Mouse (Mus musculus) CH12.LX (cell line): ENCODE results near the gene Ctsw. TPM values are rescaled to one million over a fixed set of nuclear protein-coding genes. Genes with fewer than 3 reads are reported as not detected.

Experiments
- DNase-seq: peaks from one replicate; pipeline ENCODE4 v3.0.0-alpha.2; 2013; ENCODE audit errors: extremely low read depth
- H3K27ac ChIP-seq: 2 replicates; pipeline ENCODE4 v1.5.1; 2012; ENCODE audit warnings: low read depth, mild to moderate bottlenecking, control low read depth, moderate library complexity; ENCODE audit not compliant: insufficient read depth
- H3K27me3 ChIP-seq: replicated peaks from 2 replicates; pipeline ENCODE3; 2012; ENCODE audit warnings: inconsistent platforms
- H3K36me3 ChIP-seq, 2 experiments: replicated peaks in 1 of 2; 2 replicates each; pipeline versions ENCODE3 to v1.6.1; 2012; ENCODE audit warnings: inconsistent platforms in 1 of 2, low read length in 1 of 2, mild to moderate bottlenecking in 1 of 2, mixed read lengths in 1 of 2, moderate library complexity in 1 of 2; ENCODE audit not compliant: control insufficient read depth in 1 of 2, insufficient read depth in 1 of 2
- H3K4me1 ChIP-seq, 2 experiments: 2 replicates each; pipeline ENCODE4 v1.6.1; 2012; ENCODE audit warnings: inconsistent platforms in 1 of 2, moderate library complexity in 1 of 2; ENCODE audit not compliant: insufficient read depth in 2 of 2, control insufficient read depth in 1 of 2
- H3K4me2 ChIP-seq: 2 replicates; pipeline ENCODE4 v1.6.1; 2012; ENCODE audit warnings: low read depth, mild to moderate bottlenecking, control low read depth; ENCODE audit not compliant: poor library complexity, insufficient read depth, severe bottlenecking
- H3K4me3 ChIP-seq, 3 experiments: fragments of 150-350 bp in 1 of 3; sonication (generic) in 1 of 3; replicated peaks in 1 of 3; 2 replicates each; pipeline versions ENCODE3 to v1.5.1; 2011 to 2012; ENCODE audit warnings: low read depth in 2 of 3, low read length in 2 of 3, mild to moderate bottlenecking in 2 of 3, moderate library complexity in 2 of 3, control low read depth in 1 of 3, improper control_type of control experiment in 1 of 3, inconsistent platforms in 1 of 3, mixed read lengths in 1 of 3; ENCODE audit not compliant: poor library complexity in 1 of 3
- H3K79me2 ChIP-seq: replicated peaks from 2 replicates; pipeline ENCODE4 v1.6.1; 2012; ENCODE audit warnings: mild to moderate bottlenecking, moderate library complexity; ENCODE audit not compliant: control insufficient read depth, poor library complexity, insufficient read depth, severe bottlenecking; ENCODE audit errors: extremely low read depth
- H3K9ac ChIP-seq: 2 replicates; pipeline ENCODE4 v1.6.1; 2012; ENCODE audit warnings: low read depth, mild to moderate bottlenecking, control low read depth, moderate library complexity; ENCODE audit not compliant: insufficient read depth
- H3K9me3 ChIP-seq: replicated peaks from 2 replicates; pipeline ENCODE3; 2012; ENCODE audit warnings: low read length, inconsistent platforms, mixed read lengths
- CHD1 ChIP-seq: IDR thresholded peaks from 2 replicates; pipeline ENCODE4 v1.6.1; 2012; ENCODE audit warnings: low read depth, low read length, improper control_type of control experiment, inconsistent platforms
- CTCF ChIP-seq, 2 experiments: IDR thresholded peaks in 1 of 2; conservative IDR thresholded peaks in 1 of 2; 2 replicates each; pipeline ENCODE4 v1.5.1; 2011 to 2012; ENCODE audit warnings: low read depth in 2 of 2, low read length in 2 of 2, improper control_type of control experiment in 1 of 2, inconsistent platforms in 1 of 2, mild to moderate bottlenecking in 1 of 2, moderate library complexity in 1 of 2
- ELF1 ChIP-seq: IDR thresholded peaks from 2 replicates; pipeline ENCODE4 v1.6.1; 2014; ENCODE audit warnings: low read depth, mild to moderate bottlenecking, inconsistent platforms, low read length, improper control_type of control experiment
- ETS1 ChIP-seq: conservative IDR thresholded peaks from 2 replicates; pipeline ENCODE4 v1.6.1; 2012; ENCODE audit warnings: low read depth, mild to moderate bottlenecking, inconsistent platforms, low read length, improper control_type of control experiment, moderate library complexity
- JUND ChIP-seq: conservative IDR thresholded peaks from 2 replicates; pipeline ENCODE4 v1.6.1; 2011; ENCODE audit warnings: low read depth, low read length, improper control_type of control experiment
- MAX ChIP-seq: IDR thresholded peaks from 2 replicates; pipeline ENCODE4 v1.6.1; 2011; ENCODE audit warnings: low read length, improper control_type of control experiment
- MYC ChIP-seq: IDR thresholded peaks from 2 replicates; pipeline ENCODE4 v1.6.1; 2011; ENCODE audit warnings: low read depth, mild to moderate bottlenecking, improper control_type of control experiment, low read length
- NELFE ChIP-seq: IDR thresholded peaks from 2 replicates; pipeline ENCODE4 v1.6.1; 2011; ENCODE audit warnings: low read depth, low read length, improper control_type of control experiment
- POLR2A ChIP-seq: IDR thresholded peaks from 2 replicates; pipeline ENCODE4 v1.6.1; 2011; ENCODE audit warnings: low read depth, mild to moderate bottlenecking, improper control_type of control experiment, low read length
- RAD21 ChIP-seq: IDR thresholded peaks from 2 replicates; pipeline ENCODE4 v1.6.1; 2011; ENCODE audit warnings: low read depth, mild to moderate bottlenecking, low read length, improper control_type of control experiment, moderate library complexity
- SIN3A ChIP-seq: IDR thresholded peaks from 2 replicates; pipeline ENCODE4 v1.6.1; 2012; ENCODE audit warnings: low read length, improper control_type of control experiment, inconsistent platforms
- SMC3 ChIP-seq: IDR thresholded peaks from 2 replicates; pipeline ENCODE4 v1.6.1; 2011; ENCODE audit warnings: low read depth, low read length, improper control_type of control experiment
- TBP ChIP-seq: conservative IDR thresholded peaks from 2 replicates; pipeline ENCODE4 v1.6.1; 2011; ENCODE audit warnings: low read depth, low read length, improper control_type of control experiment
- USF1 ChIP-seq: IDR thresholded peaks from 2 replicates; pipeline ENCODE4 v1.6.1; 2014; ENCODE audit warnings: low read depth, mild to moderate bottlenecking, inconsistent platforms, low read length, improper control_type of control experiment
- ZC3H11A ChIP-seq: IDR thresholded peaks from 2 replicates; pipeline ENCODE4 v1.6.1; 2012; ENCODE audit warnings: low read depth, mild to moderate bottlenecking, inconsistent platforms, low read length, improper control_type of control experiment
- ZKSCAN1 ChIP-seq: IDR thresholded peaks from 2 replicates; pipeline ENCODE4 v1.6.1; 2012; ENCODE audit warnings: low read depth, inconsistent platforms, low read length, improper control_type of control experiment, borderline replicate concordance
- ZNF384 ChIP-seq: IDR thresholded peaks from 2 replicates; pipeline ENCODE4 v1.6.1; 2012; ENCODE audit warnings: low read depth, low read length, improper control_type of control experiment, inconsistent platforms
- dilution Hi-C: fragments of 300-500 bp; cut with MboI; formaldehyde crosslinking; loops from 2 replicates; pipeline ENCODE4 v1.14.3; 2020; ENCODE audit warnings: low sequenced_read_pairs; ENCODE audit not compliant: extremely low pct_unique_long_range_greater_than_20kb, extremely low pct_ligation_motif_present
- in situ Hi-C: fragments of 300-500 bp; cut with MboI; formaldehyde crosslinking; loops from 3 replicates; pipeline ENCODE4 v1.14.3; 2019; ENCODE audit warnings: low sequenced_read_pairs, low pct_ligation_motif_present, low pct_unique_long_range_greater_than_20kb, mixed read lengths
- polyA plus RNA-seq: library from polyadenylated mRNA; unstranded; fragments of >175 nt; gene quantifications from 2 replicates; pipeline ENCODE4 v1.2.1, GENCODE M21; 2012; ENCODE audit warnings: low read depth; ENCODE audit not compliant: insufficient read length
- total RNA-seq, 2 experiments: library from RNA; depleted of rRNA; stranded (reverse); fragments of 300-350 nt in 1 of 2; fragments of >200 nt in 1 of 2; gene quantifications; 2 replicates each; pipeline ENCODE4 v1.2.3; 2012 to 2014

Ctsw gene
- total and polyA plus RNA-seq, 3 experiments: 0.23 to 1.1 (median 0.38) TPM

DNA sequence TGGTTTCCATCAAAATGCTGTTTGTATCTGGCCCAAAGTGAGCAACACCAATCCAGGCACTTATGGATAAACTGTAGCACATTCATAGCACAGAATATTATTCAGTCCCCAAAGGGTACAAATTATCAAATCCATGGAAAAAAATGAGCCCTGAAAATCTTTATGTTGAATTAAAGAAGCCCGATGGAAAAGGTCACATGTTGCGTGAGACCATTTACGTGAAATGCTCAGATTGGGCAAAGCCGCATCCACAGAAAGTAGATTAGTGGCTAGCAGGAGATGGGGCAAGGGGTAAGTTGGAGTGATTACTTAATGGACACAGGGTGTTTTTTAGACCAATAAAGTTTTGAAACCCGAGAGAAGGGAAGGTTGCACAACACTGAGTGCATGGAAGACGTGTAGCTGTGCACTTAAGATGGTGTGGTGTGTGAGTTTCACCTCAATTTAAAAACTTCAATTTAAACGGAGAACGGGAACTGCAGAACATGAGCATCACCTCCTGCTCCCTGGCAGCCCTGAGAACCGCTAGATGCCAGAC lies 23.9 kb downstream of the Ctsw start:
- no peak overlapping the region for H3K4me2 ChIP-seq
- in situ Hi-C loops: no loop called here

DNA sequence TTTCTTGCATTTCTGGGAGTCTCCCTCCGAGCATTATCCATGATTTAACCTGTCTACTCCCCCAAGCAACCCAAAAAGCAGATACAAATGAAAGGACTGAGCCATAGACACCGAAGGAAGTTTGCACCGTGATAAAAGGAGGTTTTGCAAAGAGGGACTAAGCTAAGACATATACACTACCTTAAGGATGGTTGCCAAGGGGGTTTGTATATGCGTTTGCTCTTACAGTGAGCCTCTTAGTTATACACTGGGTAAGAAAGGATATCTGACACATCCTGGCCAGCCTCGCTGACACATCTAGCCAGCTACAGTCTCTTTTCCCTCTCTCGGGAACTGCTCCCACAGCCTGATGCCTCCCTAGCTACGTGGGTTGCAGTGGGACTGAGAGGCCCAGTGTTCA lies 34.4 kb downstream of the Ctsw start:
- Histone ChIP-seq H3K79me2 (no peaks in the 10 kb centered on the region), H3K9me3 (no peaks in the 10 kb centered on the region), H3K27me3 (peaks cover 23% of the 10 kb centered on the region), H3K9ac (no peak overlapping the region), H3K4me3 (no peak overlapping the region), H3K4me1 (peaks cover 16 to 38% of the 10 kb centered on the region in 2 experiments), H3K27ac (no peak overlapping the region), H3K4me2 (no peak overlapping the region), H3K36me3 (peaks cover 0 to 1% of the 10 kb centered on the region in 2 experiments)
- in situ Hi-C loops (no loop called here), dilution Hi-C loops (no loop called here)
- DNase-seq: no peak
- TF ChIP-seq ELF1 (no peak), ZC3H11A (no peak), CTCF (conservative IDR thresholded peaks at IDR 0.05 in 1 of 2, IDR thresholded peaks at IDR 0.05 in 1 of 2; ENCODE audit: low read depth in 2 of 2, low read length in 2 of 2) (no peak), SIN3A (no peak), RAD21 (no peak), POLR2A (no peak), NELFE (no peak), CHD1 (no peak), MAX (no peak), SMC3 (no peak), ZKSCAN1 (no peak), USF1 (no peak), JUND (no peak), ETS1 (no peak)

More for the DNA sequence above, 23.9 kb downstream of the Ctsw start:
- dilution Hi-C loops: no loop called here
- TF ChIP-seq MYC (no peak), ZNF384 (no peak), TBP (no peak), POLR2A (no peak)
- H3K79me2 ChIP-seq: no peaks in the 10 kb centered on the region
- peaks cover 50% of the 10 kb centered on the region for H3K27me3 ChIP-seq
- H3K27ac ChIP-seq: no peak overlapping the region
- no peak for DNase-seq
- H3K36me3 ChIP-seq: no peaks in the 10 kb centered on the region
- H3K9me3 ChIP-seq: peaks cover 11% of the 10 kb centered on the region
- no peak overlapping the region for H3K4me3 ChIP-seq
- H3K4me1 ChIP-seq: peaks cover 9 to 20% of the 10 kb centered on the region in 2 experiments
- H3K9ac ChIP-seq: no peak overlapping the region
